Mouse (Mus musculus) heart, embryonic 14.5 days (tissue): ENCODE measurements around the gene Klhl8. TPM values are rescaled to one million over a fixed set of nuclear protein-coding genes. Genes with fewer than 3 reads are reported as not detected.

Experiments used
- ATAC-seq: fragments of 200-750 bp; cut with Nextera tagmentation; 2 replicates; pipeline ENCODE4 v1.8.0; 2017; ENCODE audit warnings: low read depth, moderate TSS enrichment; ENCODE audit not compliant: insufficient number of reproducible peaks, insufficient read depth, low FRiP score
- H3K27ac ChIP-seq, 2 experiments: fragments of 200-500 bp in 1 of 2; fragments of 300-500 bp in 1 of 2; sonication (generic) in 1 of 2; replicated peaks in 1 of 2; 2 replicates each; pipeline ENCODE4 v1.5.1; 2012 to 2014; ENCODE audit warnings: low read depth in 2 of 2, low read length in 2 of 2, control low read depth in 1 of 2, mild to moderate bottlenecking in 1 of 2, mixed read lengths in 1 of 2; ENCODE audit not compliant: control insufficient read depth in 1 of 2, insufficient read depth in 1 of 2
- H3K27me3 ChIP-seq: fragments of 300-500 bp; sonication (generic); 2 replicates; pipeline ENCODE4 v1.6.1; 2014; ENCODE audit warnings: mild to moderate bottlenecking, low read length, control low read depth; ENCODE audit not compliant: control insufficient read depth, insufficient read depth
- H3K36me3 ChIP-seq: fragments of 300-500 bp; sonication (generic); 2 replicates; pipeline ENCODE4 v1.6.1; 2014; ENCODE audit warnings: mild to moderate bottlenecking, control low read depth, low read length, mixed read lengths; ENCODE audit not compliant: control insufficient read depth, insufficient read depth
- H3K4me1 ChIP-seq, 2 experiments: fragments of 200-500 bp in 1 of 2; fragments of 300-500 bp in 1 of 2; sonication (generic) in 1 of 2; 2 replicates each; pipeline ENCODE4 v1.6.1; 2012 to 2014; ENCODE audit warnings: low read length in 2 of 2, control low read depth in 1 of 2, mixed read lengths in 1 of 2; ENCODE audit not compliant: control insufficient read depth in 2 of 2, insufficient read depth in 2 of 2
- H3K4me2 ChIP-seq: fragments of 300-500 bp; sonication (generic); 2 replicates; pipeline ENCODE4 v1.6.1; 2014; ENCODE audit warnings: mild to moderate bottlenecking, low read length
- H3K4me3 ChIP-seq, 2 experiments: fragments of 200-500 bp in 1 of 2; fragments of 300-500 bp in 1 of 2; sonication (generic) in 1 of 2; 2 replicates each; pipeline ENCODE4 v1.5.1; 2012 to 2014; ENCODE audit warnings: low read length in 2 of 2, mild to moderate bottlenecking in 2 of 2, control low read depth in 1 of 2, low read depth in 1 of 2, moderate library complexity in 1 of 2; ENCODE audit not compliant: control insufficient read depth in 1 of 2, insufficient read depth in 1 of 2
- H3K9ac ChIP-seq: fragments of 300-500 bp; sonication (generic); 2 replicates; pipeline ENCODE4 v1.6.1; 2014; ENCODE audit warnings: mild to moderate bottlenecking, low read length
- H3K9me3 ChIP-seq: fragments of 300-500 bp; sonication (generic); 2 replicates; pipeline ENCODE4 v1.6.1; 2016; ENCODE audit warnings: low read length, control low read depth; ENCODE audit not compliant: control insufficient read depth
- WGBS: fragments of 180-500 bp; shearing (Covaris S2); extraction: QIAGEN DNeasy Blood & Tissue Kit; methylation state at CpG from one replicate; pipeline ENCODE4 v1.1.7; 2014; 5-methylcytosine and 5-hydroxymethylcytosine counted together
- polyA plus RNA-seq: library from polyadenylated mRNA; unstranded; fragments of >200 nt; fragmentation: Nextera tagmentation; extraction: Ambion mirVana; gene quantifications from 2 replicates; pipeline ENCODE4 v1.2.1, GENCODE M21; 2014

The Klhl8 gene
- polyA plus RNA-seq, 1 experiment from 2014 or later, result 11.9 TPM

DNA sequence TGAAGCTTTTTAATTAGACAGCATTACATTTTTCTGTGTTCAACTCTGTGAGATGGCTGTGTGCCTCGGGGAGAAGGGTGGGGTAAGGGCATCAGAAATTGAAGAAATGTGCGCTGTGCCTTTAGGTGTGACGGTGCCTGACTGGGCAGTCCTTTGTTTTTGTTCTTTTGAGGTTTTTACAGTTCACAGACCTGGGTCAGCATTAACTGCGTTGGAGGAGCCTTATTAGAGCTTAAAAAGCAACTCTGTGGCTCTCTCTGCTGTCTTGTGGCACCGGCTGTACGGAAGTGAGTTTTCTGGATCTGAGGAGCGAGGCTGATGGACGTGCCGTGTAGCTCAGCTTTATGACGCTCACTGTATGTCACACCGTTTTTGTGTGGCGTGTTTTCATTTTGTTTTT lies 81.9 kb downstream of the Klhl8 start:
- Histone ChIP-seq H3K4me3 (no peak overlapping the region), H3K9me3 (no peaks in the 10 kb centered on the region), H3K4me2 (peak overlapping the region; percentile 59), H3K9ac (no peak overlapping the region), H3K27me3 (0 out of 2 replicates have a peak, but pooled peaks cover 2% of the 10 kb centered on the region), H3K4me1 (peaks cover 20 to 26% of the 10 kb centered on the region in 2 experiments), H3K27ac (peak overlapping the region; percentile 84 to 88), H3K36me3 (peaks cover 33% of the 10 kb centered on the region)
- no peak for ATAC-seq
- WGBS, result 57% methylated on average over 12 of the region's 12 CpGs

DNA sequence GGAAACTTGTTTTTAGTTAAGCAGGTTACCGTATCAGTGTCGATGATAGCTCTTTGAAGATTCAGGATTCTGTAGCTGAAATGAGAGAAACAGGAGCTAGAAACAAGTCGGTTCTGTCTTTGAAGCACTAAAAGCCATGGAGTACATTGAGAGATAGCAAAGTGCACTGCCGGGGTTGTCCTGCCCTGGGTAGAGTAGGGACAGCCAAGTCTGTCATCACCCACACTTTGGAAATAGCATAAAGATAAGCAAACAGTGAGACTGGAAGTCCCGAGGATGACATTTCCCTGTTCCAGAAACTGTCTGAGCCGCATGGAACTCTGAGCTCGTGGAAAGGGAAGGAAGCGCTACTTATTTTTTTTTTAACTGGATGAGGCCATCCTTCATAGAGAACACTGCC lies 82.3 kb downstream of the Klhl8 start:
- H3K4me2 ChIP-seq, result peak overlapping the region; percentile 59
- peaks cover 29% of the 10 kb centered on the region for H3K36me3 ChIP-seq
- 14% methylated on average over 8 of the region's 8 CpGs for WGBS
- no peaks in the 10 kb centered on the region for H3K9me3 ChIP-seq
- peak overlapping the region; percentile 84 to 88 for H3K27ac ChIP-seq
- H3K4me3 ChIP-seq, result no peak overlapping the region
- 0 out of 2 replicates have a peak, but pooled peaks cover 2% of the 10 kb centered on the region for H3K27me3 ChIP-seq
- H3K4me1 ChIP-seq, result peaks cover 17 to 22% of the 10 kb centered on the region in 2 experiments
- ATAC-seq, result peak; percentile 89
- H3K9ac ChIP-seq, result no peak overlapping the region; the same call in 1 of the 2 replicates

DNA sequence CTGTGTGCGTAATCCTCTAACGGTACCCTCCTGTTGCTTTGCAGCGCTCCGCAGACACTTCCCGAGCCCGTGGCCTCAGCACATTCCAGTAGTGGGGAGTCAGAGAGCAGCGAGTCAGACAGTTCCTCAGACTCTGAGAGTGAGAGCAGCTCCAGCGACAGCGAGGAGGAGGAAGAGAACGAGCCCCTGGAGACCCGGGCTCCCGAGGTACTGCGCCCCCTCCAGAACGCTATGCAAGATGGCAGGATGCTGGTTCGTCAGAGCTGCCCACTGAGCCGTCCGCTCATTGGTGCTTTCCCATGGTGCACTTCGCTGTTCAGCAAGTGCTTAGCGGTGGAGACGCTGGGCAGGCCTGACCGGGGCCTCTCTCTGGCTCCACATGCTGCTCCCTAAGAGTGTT lies 82.8 kb downstream of the Klhl8 start:
- H3K4me3 ChIP-seq, result peak overlapping the region in 1 of 2 experiments; percentile 9; a peak in 1 of 4 replicates
- H3K9ac ChIP-seq, result peak overlapping the region; percentile 63
- WGBS, result 33% methylated on average over 21 of the region's 21 CpGs
- peaks cover 15 to 22% of the 10 kb centered on the region in 2 experiments for H3K4me1 ChIP-seq
- H3K27me3 ChIP-seq, result 0 out of 2 replicates have a peak, but pooled peaks cover 2% of the 10 kb centered on the region
- peak overlapping the region; percentile 84 to 88 for H3K27ac ChIP-seq
- H3K4me2 ChIP-seq, result peak overlapping the region; percentile 59
- ATAC-seq, result peak; percentile 77
- peaks cover 25% of the 10 kb centered on the region for H3K36me3 ChIP-seq
- no peaks in the 10 kb centered on the region for H3K9me3 ChIP-seq

DNA sequence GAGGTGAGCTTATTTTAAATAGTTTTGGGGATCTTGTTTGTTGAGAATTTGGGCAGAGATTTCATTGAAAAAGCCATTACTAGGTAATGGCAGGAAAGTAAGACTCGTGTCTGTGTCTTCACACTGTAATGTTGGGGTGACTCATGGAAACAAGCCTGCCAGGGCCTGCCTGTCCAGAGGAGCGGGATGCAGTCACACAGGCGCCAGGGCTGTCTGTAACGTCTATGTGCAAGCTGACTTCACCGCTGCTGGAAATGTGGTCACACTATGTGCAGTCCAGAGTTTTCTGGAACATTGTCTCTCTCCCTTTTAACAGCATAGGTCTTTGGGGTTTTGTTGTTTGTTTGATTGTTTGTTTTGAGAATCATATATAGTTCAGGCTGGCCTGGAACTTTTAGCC lies 88.1 kb downstream of the Klhl8 start:
- no peak overlapping the region for H3K9ac ChIP-seq
- H3K4me3 ChIP-seq, result no peak overlapping the region
- WGBS, result 88% methylated on average over 5 of the region's 5 CpGs
- no peak for ATAC-seq
- peaks cover 6 to 11% of the 10 kb centered on the region in 2 experiments; a peak in 3 of 4 replicates for H3K4me1 ChIP-seq
- H3K27me3 ChIP-seq, result peaks cover 6% of the 10 kb centered on the region; the same call in 1 of the 2 replicates
- H3K9me3 ChIP-seq, result no peaks in the 10 kb centered on the region
- no peak overlapping the region for H3K4me2 ChIP-seq
- peaks cover 16% of the 10 kb centered on the region for H3K36me3 ChIP-seq
- no peak overlapping the region for H3K27ac ChIP-seq

DNA sequence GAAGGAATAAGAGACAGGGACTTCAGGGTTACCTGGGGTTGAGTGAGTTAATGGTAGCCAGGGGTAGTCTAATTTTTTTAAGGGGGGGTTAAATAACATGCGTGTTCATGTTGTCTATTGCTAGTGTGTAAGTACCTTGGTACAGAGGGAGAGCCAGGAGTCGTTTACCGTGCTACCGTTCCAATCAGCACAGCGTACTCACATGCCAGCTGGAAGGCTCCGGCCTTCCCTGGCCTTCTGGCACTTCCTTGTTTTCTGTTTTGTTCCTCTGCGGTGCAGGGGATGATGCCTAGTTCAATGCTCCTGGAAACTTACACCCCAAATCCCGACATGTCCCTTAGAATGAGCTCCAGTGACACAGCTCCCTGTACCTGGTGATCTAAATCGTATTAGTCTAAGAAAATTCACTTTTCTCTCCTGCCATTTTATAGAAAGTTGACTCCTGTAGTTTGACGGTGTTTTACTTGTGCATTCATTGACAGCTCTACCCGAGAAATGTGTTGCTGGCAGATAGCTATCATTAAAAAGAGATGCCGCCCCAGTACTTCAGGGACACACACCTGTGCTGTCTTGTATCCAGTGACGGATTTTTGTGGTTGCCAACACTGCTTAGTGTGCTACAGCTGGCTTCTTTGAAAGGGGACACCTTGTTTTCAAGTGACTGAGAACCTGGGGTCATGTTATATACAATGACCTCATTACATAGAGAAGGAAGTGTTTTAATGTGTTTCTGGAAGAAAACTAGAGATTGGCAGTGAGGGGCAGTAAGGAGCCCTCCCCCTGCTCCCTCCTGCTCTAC lies 89.4 kb downstream of the Klhl8 start:
- no peak overlapping the region for H3K27ac ChIP-seq
- WGBS, result 74% methylated on average over 13 of the region's 13 CpGs
- no peak overlapping the region for H3K4me2 ChIP-seq
- no peak overlapping the region for H3K9ac ChIP-seq
- no peak for ATAC-seq
- H3K4me3 ChIP-seq, result no peak overlapping the region
- H3K9me3 ChIP-seq, result no peaks in the 10 kb centered on the region
- peaks cover 10% of the 10 kb centered on the region for H3K36me3 ChIP-seq
- H3K27me3 ChIP-seq, result peaks cover 6% of the 10 kb centered on the region; the same call in 1 of the 2 replicates
- H3K4me1 ChIP-seq, result 0 out of 4 replicates have a peak, but pooled peaks cover 3 to 4% of the 10 kb centered on the region in 2 experiments

DNA sequence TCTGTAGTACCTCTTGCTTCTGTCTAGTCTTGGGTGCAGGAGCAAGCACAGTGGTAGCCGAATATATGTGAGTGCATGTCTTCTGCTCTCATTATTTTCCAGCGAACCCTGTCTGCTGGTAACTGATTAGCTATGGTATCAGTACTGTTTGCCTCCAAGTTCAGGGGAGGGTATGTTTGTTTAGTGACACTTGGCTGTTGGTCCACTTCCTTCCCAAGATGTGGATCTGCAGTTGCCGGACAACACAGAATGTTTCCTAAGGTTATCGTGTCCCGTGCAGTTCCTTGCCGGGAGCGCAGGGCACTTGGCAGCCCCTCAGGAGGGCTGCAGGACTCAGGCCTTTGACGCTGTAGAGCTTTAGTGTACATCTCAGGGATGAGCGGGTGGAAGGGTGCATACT lies 90.0 kb downstream of the Klhl8 start:
- Histone ChIP-seq H3K4me1 (0 out of 4 replicates have a peak, but pooled peaks cover 3 to 4% of the 10 kb centered on the region in 2 experiments), H3K4me2 (no peak overlapping the region), H3K9ac (no peak overlapping the region), H3K9me3 (no peaks in the 10 kb centered on the region), H3K27me3 (peaks cover 6% of the 10 kb centered on the region; the same call in 1 of the 2 replicates), H3K27ac (no peak overlapping the region), H3K4me3 (no peak overlapping the region), H3K36me3 (peaks cover 4% of the 10 kb centered on the region)
- 54% methylated on average over 9 of the region's 9 CpGs for WGBS
- ATAC-seq, result peak; percentile 50

DNA sequence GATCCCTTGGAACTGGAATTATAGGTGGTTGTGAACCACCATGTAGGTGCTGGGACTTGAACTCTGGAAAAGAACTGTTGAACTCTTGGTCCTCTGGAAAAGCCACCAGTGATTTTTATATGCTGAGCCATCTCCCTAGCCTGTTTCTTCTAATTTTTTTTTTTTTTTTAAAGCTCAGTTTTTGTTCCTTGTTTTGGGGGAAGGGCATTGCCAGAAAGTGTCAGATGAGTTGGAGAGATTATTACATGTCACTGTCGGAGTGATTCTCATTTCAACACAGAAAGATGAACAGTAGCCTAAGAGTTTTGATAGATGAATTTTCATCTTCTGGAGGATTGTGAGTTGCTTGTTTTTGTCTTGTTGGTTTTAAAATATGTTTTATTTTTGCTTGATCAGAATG lies 91.4 kb downstream of the Klhl8 start:
- ATAC-seq, result no peak
- 92% methylated on average over 1 of the region's 1 CpGs for WGBS
- no peak overlapping the region for H3K27ac ChIP-seq

More for the DNA sequence above, 91.4 kb downstream of the Klhl8 start:
- no peak overlapping the region for H3K9ac ChIP-seq
- H3K9me3 ChIP-seq, result no peaks in the 10 kb centered on the region
- H3K4me3 ChIP-seq, result no peak overlapping the region
- H3K4me2 ChIP-seq, result no peak overlapping the region
- H3K27me3 ChIP-seq, result peaks cover 6% of the 10 kb centered on the region; the same call in 1 of the 2 replicates
- H3K4me1 ChIP-seq, result peaks cover 3 to 7% of the 10 kb centered on the region in 2 experiments; a peak in 1 of 4 replicates
- no peaks in the 10 kb centered on the region for H3K36me3 ChIP-seq
